Mouse (Mus musculus): ENCODE measurements around the gene Sema4c. TPM values are rescaled to one million over a fixed set of nuclear protein-coding genes. Genes with fewer than 3 reads are reported as not detected.
"Not testable (repeated sequence)": the region's sequence is repeated elsewhere in the genome, so short reads cannot be mapped to it uniquely, and the experiment has no call there.

Sema4c gene
- total RNA-seq, 2 experiments from 2014 or later, result 5.1 to 6.0 TPM

DNA sequence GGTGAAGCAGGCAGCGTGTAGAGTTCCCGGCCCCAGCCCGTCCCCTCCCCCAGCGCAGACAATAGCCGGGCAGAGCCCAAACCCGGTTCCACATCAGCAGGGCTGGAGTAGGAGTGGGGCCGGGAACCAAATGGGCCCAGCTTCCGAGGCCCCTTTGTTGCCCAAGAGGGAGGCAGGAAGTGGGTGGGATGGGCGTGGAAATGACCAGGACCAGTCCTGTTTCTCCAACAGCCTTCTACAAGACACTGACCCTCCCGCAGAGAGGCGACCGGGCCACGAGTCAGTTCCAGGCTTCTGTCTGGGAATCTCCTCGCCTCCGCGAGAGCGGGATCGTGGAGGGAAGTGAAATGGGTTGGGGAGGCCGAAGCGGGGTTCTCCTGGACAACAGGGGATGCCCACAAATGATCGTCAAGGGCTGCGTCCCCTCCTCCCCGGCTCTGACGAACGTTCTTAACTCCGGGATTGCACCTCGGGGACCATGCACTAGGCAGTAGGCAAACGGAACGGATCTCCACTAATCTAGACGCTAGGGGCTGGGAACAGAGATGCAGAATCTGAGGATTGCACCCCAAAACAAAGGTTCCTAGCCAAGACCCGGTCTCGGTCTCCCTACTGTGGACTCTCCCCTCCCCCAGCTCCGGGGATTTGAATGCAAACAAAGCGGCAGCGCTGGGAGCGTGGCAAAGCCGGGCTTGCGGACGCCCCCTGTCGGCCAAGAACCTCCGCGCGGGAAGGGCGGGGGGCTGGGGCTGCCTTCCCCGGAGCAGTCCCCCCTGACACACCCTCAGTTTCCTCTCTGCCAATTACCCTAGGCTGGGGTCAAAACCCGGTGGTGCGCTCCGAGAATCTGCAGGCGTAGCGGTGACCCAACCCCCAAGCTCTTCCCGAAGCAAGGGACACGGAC lies 1.3 kb downstream of the Sema4c start:
- peak; percentile 89 for DNase-seq

DNA sequence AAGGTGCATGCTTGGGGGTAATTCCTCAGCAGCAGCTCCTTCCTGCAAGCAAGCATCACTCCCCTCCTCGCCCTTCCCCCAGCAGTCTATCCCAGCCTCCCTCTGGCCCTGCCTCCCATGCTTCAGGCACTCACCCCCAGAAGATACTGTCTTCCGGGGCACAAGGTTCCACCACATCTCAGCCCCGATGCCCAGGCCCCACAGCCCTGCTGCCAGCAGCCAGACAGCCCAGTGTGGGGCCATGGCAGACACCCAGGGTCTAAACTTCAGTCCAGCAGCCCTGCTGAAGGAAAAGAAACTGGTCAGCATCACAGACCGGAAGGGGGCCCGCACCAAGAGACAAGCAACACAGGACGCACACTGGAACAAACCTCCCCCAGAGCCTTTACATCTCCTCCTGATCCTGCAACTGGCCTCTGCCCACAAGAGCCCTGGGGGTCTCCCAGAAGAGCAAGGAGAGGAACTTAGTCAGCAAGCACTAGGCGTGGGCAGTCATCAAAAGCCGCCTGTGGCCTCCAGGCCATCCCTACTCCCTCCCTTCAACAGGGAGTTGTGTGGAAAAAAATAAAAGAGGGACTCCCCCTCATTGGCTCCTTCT lies 2.3 kb downstream of the Sema4c start:
- no peak for DNase-seq

DNA sequence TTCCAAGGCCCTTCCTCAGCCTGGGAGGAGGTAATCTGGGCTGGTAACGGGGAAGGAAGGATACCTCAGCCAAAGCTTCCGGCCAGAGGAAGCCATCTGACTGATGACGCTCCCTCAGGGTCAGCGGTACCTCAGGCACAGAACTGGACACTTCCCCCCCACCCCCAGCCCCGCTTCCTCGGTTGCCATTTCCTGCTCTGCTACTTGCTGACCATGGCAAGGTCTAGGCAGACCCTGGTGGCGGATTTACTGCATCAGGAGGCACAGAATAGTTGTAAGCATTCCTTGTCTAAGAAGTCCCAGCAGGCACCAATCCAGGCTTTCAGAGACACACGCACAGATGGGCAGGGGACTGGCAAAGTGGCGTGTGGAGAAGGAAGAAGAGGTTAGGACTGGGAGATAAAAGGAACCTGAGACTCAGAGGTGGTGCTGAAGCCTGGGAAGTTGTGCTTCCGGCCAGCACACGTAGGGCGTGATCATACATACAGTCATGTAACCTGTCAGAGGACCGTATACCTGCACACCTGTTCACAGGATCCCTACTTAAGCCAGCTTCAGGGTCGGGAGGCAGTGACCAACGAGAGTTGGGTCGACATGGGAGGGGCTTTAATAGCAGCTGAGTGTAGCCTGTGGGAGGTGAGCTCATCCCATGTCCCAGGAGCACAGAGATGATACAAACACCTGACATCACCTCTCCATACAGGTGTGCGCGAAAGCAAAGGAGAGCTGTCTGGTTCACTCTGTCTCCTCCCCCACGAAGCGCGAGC lies 3.3 kb downstream of the Sema4c start:
- DNase-seq, result no peak

DNA sequence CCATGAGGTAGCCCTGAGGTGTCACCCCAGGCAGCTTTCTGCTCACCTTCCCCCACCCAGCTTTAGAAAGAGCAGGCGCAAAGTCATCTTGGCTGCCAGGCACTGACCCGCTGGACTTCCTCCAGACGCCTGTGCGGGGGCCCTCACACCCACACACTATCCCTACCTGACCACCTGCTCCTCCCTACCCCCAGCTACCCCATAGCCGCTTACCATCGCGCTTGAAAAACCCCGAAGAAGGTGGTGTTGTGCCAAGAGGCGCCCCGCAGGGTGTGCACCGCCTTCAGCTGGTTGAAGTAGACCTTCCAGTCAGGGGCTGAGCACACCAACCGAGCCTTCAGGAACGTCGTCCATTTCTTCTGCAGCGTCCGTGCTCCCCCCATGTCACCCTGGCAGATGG lies 5.6 kb downstream of the Sema4c start:
- no peak for DNase-seq

DNA sequence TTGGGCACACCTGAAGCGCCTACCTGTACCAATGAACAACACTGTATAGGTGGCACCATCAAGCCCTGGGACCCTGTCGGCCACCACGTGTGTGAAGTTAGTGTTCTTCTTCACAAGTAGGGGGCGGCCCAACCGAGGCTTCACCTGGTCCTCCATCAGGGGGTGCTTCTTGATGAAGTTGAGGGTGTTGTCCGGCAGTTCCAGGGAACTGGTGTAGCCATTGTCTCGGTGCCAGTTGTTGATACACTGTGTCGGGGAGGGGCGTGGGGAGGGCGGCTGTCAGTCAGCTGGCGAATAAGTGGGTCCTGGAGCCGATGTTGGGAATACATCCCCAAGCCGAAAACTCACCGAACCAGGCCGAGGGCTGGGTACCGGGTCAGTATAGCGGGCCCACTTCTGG lies 6.2 kb downstream of the Sema4c start:
- no peak for DNase-seq

DNA sequence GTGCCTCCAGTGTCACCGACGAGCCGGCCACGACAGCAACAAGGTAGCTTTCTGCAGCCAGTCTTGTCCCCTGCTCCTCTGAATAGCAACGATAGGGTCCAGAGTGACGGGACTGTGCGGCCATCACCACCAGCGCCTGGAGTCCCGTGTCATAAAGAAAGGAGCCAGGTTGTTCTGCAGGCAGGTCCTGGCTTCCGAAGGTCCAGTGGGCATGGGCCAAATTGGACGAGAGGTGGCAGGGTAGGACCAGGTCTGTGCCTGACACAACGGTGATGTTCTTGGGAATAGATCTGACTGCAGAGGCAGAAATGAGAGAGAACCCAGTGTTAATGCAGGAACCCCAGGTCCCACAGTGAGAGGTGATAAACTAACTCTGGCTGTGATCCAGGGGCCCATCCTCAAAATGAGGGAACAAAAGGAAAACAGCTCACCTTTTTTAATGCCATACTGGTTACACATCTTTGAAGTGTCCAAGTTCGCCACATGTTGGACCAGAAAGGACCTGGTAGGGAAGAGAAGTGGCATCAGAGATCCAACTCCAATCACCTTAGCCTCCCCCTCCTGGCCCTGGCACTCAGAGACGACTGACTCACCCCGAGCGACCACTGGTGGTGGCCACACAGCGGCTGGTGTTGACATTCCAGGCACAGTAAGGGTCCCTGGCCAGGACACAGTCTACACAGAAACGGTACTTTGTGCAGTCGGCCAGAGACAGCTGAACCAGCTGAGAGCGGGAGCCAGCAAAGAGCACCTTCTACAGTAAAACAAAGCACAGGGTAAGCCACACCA lies 7.9 kb downstream of the Sema4c start:
- DNase-seq, result no peak

DNA sequence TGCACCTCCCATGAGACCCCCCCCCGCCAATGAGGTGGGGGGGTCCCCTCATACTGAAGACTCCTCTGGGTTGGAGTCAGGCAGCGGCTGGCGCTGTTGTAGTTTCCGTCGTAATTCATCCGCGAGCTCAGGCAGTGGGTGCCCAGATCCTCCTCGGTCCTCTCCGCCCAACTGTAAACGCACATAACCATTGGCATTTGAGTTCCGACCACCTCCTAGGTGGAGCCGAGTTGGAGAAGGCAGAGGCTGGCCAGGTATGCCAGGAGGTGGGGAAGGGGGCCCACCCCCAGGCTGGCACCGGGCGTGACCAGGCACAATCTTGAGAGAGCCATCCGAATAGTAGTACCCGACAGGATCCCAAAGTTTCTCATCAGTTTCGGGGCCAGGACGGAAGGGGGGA lies 8.7 kb downstream of the Sema4c start:
- DNase-seq, result no peak

DNA sequence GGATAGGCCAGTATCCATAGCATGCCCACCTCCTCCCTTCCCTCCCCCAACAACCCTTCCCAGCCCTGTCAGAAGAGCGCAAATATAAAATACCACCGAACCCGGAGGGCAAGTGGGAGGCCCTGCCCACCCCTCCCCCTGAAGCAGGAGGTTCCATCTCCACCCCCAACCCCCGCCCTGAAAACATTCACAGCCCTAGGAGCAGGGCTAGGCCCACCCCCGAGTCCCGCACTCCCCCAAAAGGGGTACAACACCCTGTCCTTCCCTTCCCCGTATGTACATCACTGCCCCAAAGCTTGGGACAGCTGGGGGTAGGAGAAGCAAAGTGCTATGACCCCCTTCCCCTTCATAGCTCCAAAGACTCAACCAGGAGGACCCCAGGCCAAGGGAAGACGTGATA lies 9.4 kb downstream of the Sema4c start:
- no peak for DNase-seq

DNA sequence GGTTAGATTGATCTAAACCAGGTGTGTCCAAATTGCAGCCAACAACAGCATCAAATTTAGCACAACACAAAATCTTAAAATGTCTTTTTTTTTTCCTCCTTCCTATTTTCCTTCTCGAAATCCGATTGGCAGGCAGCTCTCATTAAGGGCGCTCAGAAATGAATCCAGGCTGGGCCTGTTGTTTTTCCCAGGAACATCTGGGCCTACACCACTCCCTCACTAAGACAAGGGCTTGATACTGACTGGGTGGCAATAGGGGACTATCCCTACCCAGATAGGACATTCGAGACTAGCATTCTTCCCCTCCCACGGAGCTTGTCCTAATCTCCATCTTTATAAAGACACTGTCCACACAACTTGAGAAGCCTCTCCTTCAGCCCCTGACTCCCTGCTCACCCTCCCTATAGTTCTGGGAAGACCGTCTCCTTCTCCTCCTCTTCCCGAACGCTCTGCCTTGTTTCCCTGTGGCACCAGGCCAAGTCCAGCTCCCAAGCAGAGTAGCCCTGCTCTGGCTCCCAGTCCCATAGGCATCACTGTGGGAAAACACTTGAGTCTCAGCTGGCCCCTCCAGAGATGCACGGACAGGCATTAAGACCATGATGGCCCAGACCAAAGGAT lies 10.1 kb downstream of the Sema4c start:
- DNase-seq, result no peak

DNA sequence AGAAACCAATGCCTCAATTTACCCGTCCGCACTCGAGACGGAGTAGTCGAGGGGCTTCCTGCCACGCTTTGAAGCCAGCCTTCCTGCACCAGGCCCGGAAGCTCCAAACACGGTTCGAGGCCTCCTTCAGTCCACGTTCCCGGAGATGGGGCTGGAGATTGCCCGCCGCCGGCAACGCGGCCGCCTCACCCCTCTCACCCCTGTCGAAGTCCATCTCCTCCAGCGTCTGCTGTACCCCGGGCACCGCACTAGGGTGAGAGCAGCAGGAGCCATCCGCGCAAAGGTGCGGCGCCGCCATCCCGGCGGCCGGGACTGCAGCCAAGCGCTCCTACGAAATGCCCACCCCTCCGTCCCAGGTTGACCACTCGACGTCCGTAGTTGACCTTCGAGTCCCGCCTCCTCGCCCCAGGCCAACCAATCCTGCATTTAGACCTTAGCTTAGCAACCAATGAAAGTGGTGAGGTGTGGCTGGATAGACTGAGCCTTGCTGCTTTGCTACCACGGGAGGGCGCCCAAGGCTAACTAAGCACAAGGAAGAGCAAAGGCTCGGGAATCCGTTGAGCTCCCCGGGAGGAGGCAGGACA lies 11.2 kb downstream of the Sema4c start, which contains the start of gene Ankrd39:
Ankrd39 (minus strand) TSS at position 558 of the 584 bp plus-strand sequence.
- DNase-seq, result peak; percentile 98

DNA sequence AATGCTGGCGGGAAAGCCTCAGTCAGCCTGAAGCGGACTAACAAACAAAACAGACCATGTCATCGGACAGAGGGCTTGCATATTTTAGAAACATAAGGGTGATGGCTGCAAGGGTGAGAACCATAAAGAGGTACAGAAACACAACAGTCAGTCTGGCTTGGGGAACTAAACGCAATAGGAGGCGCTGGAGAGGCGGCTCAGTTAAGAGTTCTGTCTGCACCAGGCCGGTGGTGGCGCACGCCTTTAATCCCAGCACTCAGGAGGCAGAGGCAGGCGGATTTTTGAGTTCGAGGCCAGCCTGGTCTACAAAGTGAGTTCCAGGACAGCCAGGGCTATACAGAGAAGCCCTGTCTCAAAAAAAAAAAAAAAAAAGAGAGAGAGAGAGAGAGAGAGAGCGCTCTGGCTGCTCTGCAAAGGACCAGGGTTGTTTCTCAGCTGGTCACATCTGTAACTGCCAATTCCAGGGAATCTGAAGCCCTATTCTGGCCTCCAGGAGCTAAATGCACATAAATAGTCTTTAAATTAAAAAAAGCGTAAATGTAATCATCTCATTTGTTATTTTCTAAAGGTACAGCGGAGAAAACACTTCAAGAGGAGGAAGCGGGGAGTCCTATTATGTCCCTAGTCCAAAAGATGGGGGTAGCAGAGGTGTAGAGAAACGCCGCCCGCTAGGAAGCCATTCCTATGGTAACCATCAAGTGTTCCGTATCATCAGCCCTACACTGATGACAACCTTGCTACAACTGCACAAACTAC lies 12.1 kb downstream of the Sema4c start:
- no peak for DNase-seq

DNA sequence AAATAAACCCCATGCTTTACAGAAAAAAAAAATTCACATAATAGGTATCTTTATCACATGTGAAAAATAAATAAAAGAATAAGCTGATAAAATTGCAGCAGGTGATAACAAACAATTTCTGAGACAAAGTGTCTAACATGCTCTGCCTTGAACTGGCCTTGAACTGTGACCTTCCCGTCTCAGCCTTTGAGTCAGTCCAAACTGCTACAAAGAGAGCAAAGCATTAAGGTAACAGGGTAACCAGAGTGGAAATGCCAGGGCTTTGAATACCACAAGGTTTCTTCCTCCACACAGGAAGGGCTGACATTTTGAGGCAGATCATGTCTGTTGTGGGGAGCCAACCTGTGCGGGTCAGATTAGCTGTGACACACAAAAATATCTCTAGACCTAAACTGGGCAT lies 12.8 kb downstream of the Sema4c start:
- no peak for DNase-seq

DNA sequence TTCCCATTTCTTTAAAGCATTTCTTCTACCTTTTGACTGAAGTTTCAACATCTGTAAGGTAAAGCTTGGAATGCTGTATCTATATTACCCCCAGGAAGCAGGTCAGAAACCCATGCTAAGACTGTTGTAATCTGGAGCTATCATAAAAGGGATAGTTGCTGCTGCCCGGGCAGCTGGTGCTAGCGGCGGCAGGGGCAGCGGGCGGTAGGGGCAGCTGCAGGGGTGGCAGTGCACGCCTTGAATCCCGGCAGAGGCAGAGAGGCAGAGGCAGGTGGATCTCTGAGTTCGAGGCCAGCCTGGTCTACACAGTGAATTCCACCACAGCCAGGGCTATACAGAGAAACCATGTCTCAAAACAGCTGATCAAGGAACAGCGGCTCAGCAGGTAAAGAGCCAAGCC lies 15.2 kb downstream of the Sema4c start:
- no peak for DNase-seq

DNA sequence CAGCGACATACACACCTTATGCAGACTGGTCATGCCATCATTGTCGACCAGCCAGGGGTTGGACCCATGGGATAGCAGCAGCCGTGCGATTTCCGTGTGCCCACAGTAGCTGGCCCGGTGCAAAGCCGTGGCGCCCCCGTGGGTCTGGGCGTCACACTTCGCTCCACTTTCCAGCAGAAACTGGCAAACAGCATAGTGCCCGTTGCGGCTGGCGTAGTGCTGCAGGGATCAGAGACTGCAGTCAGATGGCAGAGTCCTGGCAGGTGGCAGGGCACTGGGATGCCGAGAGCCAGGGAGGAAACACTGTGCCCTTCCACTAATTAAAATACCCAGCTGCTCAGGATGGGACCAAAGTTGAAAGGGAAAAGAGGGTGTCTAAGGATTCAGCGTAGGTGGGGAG lies 16.3 kb downstream of the Sema4c start:
- DNase-seq, result no peak

DNA sequence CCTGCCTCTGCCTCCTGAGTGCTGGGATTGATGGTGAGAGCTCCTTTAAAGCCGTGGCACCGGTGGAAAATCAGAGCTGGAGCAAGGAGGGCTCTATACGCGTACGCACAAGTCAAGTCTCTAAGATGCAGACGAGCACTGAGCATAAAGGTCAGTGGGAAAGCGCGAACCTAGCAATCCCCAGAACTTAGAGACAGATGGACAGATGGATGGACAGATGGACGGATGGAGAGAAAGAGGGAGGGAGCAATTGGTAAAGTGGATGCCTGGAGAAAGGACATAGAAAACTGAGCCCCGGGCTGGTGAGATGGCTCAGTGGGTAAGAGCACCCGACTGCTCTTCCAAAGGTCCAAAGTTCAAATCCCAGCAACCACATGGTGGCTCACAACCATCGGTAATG lies 17.3 kb downstream of the Sema4c start:
- DNase-seq, result no peak

DNA sequence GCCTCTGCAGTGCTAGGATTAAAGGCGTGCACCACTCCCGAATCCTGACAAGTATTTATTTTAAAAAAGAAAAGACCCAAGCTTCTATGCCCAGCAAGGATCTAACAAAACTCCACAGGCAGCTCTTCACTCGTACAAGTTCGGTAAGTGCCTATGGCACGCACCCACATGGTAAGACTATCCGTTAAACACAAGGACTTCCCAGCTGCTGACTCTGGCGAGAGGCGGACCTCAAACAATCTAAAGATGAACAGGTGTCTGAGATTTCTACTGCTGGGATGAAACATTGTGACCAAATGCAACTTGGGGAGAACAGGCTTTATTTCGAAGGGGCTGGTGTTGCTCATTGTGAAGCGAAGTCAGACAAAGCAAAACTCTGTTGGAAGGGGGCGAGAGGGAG lies 18.0 kb downstream of the Sema4c start:
- DNase-seq, result no peak

DNA sequence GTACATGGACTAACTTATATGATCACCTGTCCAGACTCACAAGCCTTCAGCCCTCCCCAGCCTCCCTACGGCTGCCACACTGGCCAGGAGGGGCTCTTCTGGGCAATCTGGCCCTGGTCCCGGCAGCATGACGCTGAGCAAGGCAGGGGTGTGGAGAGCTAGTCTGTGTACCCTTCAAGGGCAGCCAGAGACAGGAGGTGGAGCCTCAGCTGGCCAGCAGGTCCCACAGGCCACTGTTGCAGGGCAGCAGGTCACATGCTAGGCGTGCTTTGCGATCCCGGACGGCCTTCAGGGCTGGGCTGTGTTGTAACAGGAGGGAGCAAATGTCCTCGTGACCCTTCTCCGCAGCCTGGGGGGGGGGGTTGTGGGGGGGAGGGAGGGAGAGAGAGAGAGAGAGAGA lies 19.0 kb downstream of the Sema4c start, which contains the start of gene Gm42417:
Gm42417 (minus strand) TSS at position 244 of the 400 bp plus-strand sequence.
- DNase-seq, result peak; percentile 91

DNA sequence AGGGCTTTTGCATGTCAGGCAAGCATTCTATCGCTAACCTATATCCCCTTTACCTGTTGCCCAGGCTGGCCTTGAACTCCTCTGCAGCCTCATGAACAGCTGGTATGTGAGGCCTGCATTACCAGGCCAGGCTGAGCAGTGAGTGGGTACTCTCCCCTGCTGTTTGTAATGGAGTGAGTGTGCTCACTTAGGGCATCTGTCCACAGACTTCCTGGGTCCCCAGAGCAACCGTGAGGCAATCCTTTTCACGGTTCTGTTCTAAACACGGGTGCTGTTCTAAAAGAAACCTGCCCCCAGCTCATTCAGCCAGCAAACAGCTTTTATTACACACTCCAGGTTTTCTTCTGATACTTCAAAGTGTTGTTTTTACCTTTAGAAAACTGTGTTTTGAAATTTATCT lies 19.4 kb downstream of the Sema4c start:
- no peak for DNase-seq

DNA sequence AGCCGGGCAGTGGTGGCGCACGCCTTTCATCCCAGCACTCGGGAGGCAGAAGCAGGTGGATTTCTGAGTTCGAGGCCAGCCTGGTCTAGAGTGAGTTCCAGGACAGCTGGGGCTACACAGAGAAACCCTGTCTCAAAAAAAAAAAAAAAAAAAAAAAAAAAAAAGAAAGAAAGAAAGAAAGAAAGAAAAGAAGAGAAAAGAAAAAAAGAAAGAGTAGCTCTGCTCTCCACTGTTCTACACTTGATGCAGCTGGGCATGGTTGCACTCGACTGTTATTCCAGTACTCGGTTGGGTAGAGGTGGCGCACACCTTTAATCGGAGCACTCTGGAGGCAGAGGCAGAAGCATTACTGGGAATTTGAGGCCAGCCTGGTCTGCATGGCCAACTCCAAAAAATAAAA lies 21.4 kb downstream of the Sema4c start, which contains the start of gene Ankrd23:
Ankrd23 (minus strand) TSS at position 101 of the 400 bp plus-strand sequence.
- not testable (repeated sequence) for DNase-seq

DNA sequence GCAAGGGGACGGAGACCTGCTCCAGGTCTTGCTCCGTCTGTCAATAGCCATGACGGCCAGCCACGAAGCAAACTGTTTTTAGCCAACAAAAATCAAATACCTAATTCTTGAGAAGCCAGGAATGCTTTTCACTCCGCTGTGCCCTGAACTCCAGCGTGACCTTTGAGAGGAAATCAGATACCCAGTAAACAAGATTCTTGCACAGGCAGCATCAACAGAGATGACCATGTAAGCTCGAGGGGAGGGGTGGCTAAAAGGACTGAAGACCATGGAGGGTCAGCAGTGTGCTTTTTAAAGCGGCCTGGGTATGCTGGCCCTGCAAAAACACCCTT lies 21.8 kb downstream of the Sema4c start:
- DNase-seq, result no peak

All from gastrocnemius, postnatal 25 days (tissue).